Mouse (Mus musculus): ENCODE measurements at regions not wholly inside any gene's neighbourhood (a gene's known extent, or its start where the extent isn't known, plus 50 kb on each side); places are given as distances from the start of the nearest gene placed in this dataset.

GRCm38 (mm10) chr9:116245136-116245535, 70.0 kb upstream of the Tgfbr2 start:
- TF ChIP-seq CTCF (IDR thresholded peaks at IDR 0.05), result no peak
- no peak for TF ChIP-seq POLR2A (IDR thresholded peaks at IDR 0.05; ENCODE audit: insufficient read depth, low read depth, low read length)
- TF ChIP-seq EP300 (IDR thresholded peaks at IDR 0.05; ENCODE audit: insufficient read depth, low read depth, low read length), result no peak

All from heart, adult 2 months (tissue).